Mouse (Mus musculus): ENCODE data around the gene Rtkn2.

The Rtkn2 gene

DNA sequence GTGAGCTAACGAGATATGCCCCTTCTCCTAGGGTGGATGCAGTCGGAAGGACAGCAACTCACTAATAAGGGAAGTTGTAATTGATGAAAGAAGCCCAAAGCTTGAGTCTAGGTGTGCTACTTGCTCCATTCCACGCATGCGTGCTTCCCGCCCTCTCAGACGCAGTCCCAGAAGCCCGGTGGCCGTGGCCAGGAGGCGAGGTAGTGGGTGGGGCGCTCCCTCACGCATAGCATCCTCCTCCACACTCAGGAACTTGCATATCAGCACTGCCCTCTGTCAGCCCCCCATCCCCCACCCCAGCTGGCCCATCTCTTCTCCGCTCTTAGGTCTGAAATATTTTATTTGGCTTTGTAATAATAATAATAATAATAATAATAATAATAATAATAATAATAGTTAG is 16.0 kb downstream of the Rtkn2 start:
- no peak for DNase-seq (ENCODE audit: extremely low spot score, low read depth, low spot score)

- DNase-seq (ENCODE audit: extremely low spot score, low read depth, low spot score) = no peak
Measured at GRCm38 (mm10) chr10:67996171-67996570, 16.8 kb downstream of the Rtkn2 start.

DNA sequence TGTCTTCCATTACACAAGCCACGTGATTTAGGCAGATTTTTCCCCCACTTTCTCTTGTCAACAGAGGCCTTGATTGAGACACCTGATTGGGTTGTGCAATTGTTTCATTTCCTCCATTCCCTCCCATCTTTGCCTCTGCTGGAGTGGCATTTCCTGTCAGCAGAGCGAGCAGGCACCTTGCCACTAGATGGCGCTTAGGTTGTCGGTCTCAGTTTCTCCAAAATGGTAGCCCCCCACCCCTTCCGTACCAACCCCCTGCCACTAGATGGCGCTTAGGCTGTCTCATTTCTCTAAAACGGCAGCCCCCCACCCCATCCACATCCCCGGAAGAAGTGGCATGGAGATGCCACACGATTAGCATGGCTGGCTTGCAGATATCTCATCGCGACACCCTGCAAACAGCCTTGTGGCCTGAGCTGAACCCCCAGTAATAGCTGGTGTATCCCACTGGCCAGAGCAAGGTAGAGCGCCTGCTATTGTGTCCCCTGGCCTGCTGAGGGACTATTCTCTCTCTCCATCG is 18.8 kb downstream of the Rtkn2 start:
- DNase-seq (ENCODE audit: extremely low spot score, low read depth, low spot score) = no peak

GRCm38 (mm10) chr10:67999170-67999569 is 19.8 kb downstream of the Rtkn2 start:
- DNase-seq (ENCODE audit: extremely low spot score, low read depth, low spot score) = no peak

DNA sequence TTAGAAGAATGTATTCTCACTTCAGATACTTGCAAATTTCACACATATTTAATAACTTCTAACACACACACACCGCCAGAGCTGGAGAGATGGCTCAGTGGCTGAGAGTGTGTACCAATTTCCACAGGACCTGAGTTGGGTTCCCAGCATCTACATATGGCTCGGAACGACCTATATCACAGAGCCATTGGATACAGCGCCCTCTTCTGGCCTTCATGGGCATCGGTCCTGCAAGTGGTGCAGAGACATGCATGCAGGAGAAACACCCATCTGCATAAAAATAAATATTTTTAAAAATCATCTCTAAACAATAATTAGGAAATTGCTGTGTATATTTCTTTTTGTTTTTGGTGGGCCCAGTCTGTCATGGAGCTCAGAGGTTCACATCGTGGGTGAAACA is 22.1 kb downstream of the Rtkn2 start:
- DNase-seq (ENCODE audit: extremely low spot score, low read depth, low spot score) = no peak

- DNase-seq (ENCODE audit: extremely low spot score, low read depth, low spot score) = no peak
Measured at GRCm38 (mm10) chr10:68003651-68004422, 24.5 kb downstream of the Rtkn2 start.

DNA sequence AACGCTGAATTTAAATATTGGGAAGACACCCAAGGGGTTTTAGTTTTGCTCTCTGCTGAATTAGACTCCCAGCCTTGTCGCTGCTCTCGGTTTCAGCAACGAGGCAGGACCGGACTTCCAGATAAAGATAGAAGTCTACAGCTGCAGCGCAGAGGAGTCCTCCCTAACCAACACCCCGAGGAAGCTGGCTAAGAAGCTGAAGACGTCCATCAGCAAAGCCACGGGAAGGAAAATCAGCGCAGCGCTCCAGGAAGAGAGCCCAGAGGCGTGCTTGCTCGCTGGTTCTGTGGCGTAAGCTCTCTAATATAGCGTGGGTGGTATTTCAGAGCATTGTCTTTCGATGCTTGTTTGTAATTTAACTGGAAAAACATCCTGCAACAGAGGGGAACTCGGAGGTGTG is 26.0 kb downstream of the Rtkn2 start:
- DNase-seq (ENCODE audit: extremely low spot score, low read depth, low spot score) = no peak

DNA sequence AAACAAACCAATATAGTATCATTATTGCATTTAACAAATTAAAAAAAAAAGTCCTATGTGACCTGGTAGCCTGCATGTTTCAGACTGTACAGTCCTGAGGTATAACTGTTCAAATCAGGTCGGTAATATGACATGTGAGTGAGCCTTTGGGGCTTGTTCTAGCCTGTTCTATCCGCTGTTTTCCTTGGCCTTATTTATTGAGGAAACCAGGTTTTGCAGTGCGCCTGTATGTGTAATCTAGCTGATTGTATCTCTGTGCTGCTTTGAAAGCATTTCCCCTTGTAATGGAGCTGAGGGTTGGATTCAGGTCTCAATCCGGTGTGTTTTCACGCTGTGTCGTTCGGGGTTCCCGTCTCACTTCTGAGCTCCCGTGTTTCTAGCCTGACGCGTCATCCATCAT is 27.1 kb downstream of the Rtkn2 start:
- DNase-seq (ENCODE audit: extremely low spot score, low read depth, low spot score) = no peak

DNA sequence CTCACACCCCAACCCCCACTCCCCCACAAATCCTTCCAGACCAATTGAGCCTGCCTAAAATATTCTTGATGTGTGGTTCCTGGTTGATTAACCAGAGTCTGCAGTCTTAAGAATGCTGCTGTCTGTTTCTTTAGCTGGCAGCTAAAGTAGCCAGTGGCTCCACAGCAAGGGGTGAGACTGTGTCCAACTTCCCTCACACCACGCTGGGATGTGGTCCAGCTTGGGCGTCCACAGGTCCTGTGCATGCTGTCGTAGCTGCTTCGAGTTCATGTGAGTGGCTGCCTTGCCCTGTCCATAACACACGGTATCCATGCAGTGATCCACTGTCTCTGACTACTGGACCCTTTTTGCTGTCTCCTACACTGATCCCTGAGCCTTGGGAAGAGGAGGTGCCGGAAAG is 27.7 kb downstream of the Rtkn2 start:
- no peak for DNase-seq (ENCODE audit: extremely low spot score, low read depth, low spot score)

DNA sequence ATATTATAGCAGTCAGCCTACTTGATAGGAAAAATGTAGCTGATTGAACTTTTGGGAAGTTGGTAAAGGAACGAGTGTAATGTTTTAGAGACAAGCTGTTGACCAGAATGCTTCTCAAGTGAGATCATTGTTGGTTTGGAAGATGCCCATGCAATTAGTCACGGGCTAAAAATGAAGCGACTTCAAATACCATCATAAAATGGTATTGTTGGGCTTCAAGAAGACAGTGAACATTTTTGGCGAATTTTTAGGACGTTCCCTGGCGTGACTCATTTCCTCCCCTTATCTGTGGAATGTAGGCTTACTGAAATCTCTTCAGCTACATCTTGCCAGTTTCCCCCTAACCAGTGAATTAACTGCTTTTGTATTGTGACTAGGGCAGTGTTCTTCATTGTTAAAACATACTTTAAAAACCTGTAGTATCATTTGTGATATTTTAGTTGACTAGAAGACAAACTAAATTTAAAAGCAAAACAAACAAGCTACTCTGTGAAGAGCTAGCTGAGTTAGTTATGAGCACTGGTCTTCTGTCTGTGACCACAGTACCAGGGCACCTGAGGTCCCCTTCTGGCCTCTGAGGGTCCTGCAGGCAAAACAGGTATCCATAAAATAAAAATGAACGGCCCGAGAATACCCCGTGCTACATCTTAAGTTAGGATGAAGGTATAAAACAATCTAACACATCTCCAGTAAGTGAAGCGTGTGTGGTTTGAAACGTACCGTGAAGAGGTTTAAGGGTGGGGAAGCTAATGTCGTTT is 29.0 kb downstream of the Rtkn2 start:
- DNase-seq (ENCODE audit: extremely low spot score, low read depth, low spot score) = no peak

GRCm38 (mm10) chr10:68009301-68009700 is 29.9 kb downstream of the Rtkn2 start:
- DNase-seq (ENCODE audit: extremely low spot score, low read depth, low spot score) = no peak

DNA sequence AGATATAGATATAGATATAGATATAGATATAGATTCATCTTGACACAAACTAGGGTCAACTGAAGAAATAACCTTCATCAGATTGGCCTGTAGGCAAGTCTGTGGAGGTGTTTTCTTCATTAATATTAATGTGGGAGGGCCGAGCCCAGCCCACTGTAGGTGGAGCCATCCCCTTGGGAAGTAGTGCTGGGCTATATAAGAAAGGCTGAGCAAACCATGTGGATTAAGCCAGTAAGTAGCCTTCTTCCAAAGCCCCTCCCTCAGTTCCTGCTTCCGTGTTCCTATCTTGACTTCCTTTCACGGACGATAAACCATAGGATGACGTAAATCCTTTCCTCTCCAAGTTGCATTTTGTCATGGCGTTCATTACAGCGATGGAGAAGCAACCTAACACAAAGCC is 30.5 kb downstream of the Rtkn2 start:
- DNase-seq (ENCODE audit: extremely low spot score, low read depth, low spot score) = no peak

GRCm38 (mm10) chr10:68013137-68013536 is 33.8 kb downstream of the Rtkn2 start:
- DNase-seq (ENCODE audit: extremely low spot score, low read depth, low spot score) = no peak

GRCm38 (mm10) chr10:68020755-68021154 is 41.4 kb downstream of the Rtkn2 start:
- DNase-seq (ENCODE audit: extremely low spot score, low read depth, low spot score) = no peak

- DNase-seq (ENCODE audit: extremely low spot score, low read depth, low spot score) = no peak
Measured at GRCm38 (mm10) chr10:68025660-68026059, 46.3 kb downstream of the Rtkn2 start.

GRCm38 (mm10) chr10:68028327-68029080 is 49.1 kb downstream of the Rtkn2 start:
- peak; percentile 24 for DNase-seq (ENCODE audit: extremely low spot score, low read depth, low spot score)

DNA sequence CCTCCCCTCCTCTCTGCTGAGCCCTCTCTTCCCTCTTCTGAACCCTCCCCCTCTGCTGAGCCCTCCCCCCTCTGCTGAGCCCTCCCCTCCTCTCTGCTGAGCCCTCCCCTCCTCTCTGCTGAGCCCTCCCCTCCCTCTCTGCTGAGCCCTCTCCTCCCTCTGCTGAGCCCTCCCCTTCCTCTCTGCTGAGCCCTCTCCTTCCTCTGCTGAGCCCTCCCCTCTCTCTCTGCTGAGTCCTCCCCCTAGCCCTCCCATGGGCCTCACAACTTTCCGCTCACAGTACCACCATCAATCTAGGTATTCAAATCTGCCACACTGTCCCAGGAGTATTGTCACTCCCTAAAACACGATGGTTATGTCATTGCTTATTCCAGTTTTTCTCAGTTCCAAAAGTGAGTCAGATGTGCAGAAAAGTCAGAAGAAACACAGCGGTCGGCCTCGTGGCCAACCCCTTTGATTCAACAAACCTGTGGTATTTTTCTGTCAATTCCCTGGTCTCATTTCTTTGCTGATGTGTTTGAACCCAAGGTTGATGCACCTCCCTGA is 49.8 kb downstream of the Rtkn2 start:
- DNase-seq (ENCODE audit: extremely low spot score, low read depth, low spot score) = no peak

- no peak for DNase-seq (ENCODE audit: extremely low spot score, low read depth, low spot score)
Measured at GRCm38 (mm10) chr10:68030027-68030426, 50.7 kb downstream of the Rtkn2 start.

DNA sequence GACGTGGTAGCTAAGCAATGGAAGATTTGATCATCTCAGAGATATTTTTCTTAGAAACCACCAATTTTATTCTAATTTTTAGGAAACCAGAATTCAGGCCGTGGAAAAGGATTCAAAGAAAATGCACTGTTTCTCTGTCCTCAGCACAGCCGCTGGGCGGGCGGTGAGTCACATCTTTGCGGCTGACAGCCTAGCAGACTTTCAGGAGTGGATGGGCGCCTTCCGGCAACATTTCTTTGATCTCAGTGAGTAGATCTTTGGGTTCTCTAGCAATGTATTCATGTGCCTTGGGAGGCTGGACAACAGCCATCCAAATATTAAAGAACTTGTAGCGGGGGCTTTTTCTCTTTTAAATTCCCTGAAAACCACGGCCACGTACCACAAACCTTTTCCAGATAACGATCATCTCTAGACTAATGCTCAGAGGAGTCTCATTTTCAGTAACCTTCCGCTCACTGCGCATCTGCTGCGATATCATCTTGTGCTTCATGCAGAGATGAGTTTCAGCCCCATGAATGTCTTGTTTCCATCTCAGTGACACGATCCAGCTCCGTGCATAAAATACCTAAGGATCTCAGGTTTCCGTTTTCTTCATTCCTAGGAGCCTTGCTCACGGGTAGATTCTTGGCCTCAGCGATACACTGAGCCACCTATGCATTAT is 56.5 kb downstream of the Rtkn2 start:
- no peak for DNase-seq (ENCODE audit: extremely low spot score, low read depth, low spot score)

GRCm38 (mm10) chr10:68036368-68036980 is 57.1 kb downstream of the Rtkn2 start:
- no peak for DNase-seq (ENCODE audit: extremely low spot score, low read depth, low spot score)
